Mouse (Mus musculus): Measurements from ENCODE around the gene Pak4.

DNA sequence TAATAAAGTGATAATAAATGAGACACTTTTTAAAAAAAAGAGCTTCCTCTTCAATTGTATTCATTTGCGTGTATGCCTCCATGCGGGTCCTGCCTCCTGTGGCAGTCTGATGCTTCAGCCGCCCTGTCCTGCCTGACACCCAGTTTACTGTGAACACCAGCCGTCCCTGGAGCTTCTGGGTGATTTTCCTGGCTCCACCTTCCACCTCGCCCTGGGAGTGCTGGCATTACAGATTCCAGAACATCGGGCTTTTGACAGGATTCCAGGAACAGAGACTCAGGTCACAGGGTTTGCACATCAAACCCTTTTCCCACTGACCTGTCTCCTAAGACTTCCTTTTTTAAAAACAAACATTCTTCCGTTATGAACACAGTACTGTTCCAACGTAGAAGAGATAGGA, 39.5 kb upstream of the Pak4 start:
- no peak for TF ChIP-seq CTCF (IDR thresholded peaks at IDR 0.05; ENCODE audit: low read depth)
- no peak for TF ChIP-seq EP300 (IDR thresholded peaks at IDR 0.05; ENCODE audit: low read depth)

Data from liver, postnatal 0 days (tissue).